Mouse (Mus musculus) midbrain, embryonic 16.5 days (tissue): ENCODE data around the gene Lmo2. TPM values are rescaled to one million over a fixed set of nuclear protein-coding genes. Genes with fewer than 3 reads are reported as not detected.

Experiments used
- ATAC-seq: fragments of 200-750 bp; cut with Nextera tagmentation; 2 replicates; pipeline ENCODE4 v1.8.0; 2017; ENCODE audit warnings: moderate TSS enrichment
- H3K27ac ChIP-seq: fragments of 300-500 bp; sonication (generic); 2 replicates; pipeline ENCODE4 v1.5.1; 2014; ENCODE audit warnings: mild to moderate bottlenecking, low read length, mixed read lengths
- H3K27me3 ChIP-seq: fragments of 300-500 bp; sonication (generic); 2 replicates; pipeline ENCODE4 v1.6.1; 2014; ENCODE audit warnings: low read depth, low read length, mixed read lengths; ENCODE audit not compliant: control insufficient read depth, insufficient read depth
- H3K36me3 ChIP-seq: fragments of 300-500 bp; sonication (generic); 2 replicates; pipeline ENCODE4 v1.6.1; 2014; ENCODE audit warnings: mild to moderate bottlenecking, low read length, moderate library complexity, mixed read lengths; ENCODE audit not compliant: control insufficient read depth, insufficient read depth
- H3K4me1 ChIP-seq: fragments of 300-500 bp; sonication (generic); 2 replicates; pipeline ENCODE4 v1.6.1; 2014; ENCODE audit warnings: mild to moderate bottlenecking, low read length, mixed read lengths; ENCODE audit not compliant: control insufficient read depth, insufficient read depth
- H3K4me2 ChIP-seq: fragments of 300-500 bp; sonication (generic); 2 replicates; pipeline ENCODE4 v1.6.1; 2014; ENCODE audit warnings: mild to moderate bottlenecking, low read length, mixed read lengths
- H3K4me3 ChIP-seq: fragments of 300-500 bp; sonication (generic); 2 replicates; pipeline ENCODE4 v1.5.1; 2014; ENCODE audit warnings: low read depth, mild to moderate bottlenecking, low read length, moderate library complexity, mixed read lengths
- H3K9ac ChIP-seq: fragments of 300-500 bp; sonication (generic); 2 replicates; pipeline ENCODE4 v1.6.1; 2014; ENCODE audit warnings: low read depth, low read length, mixed read lengths
- H3K9me3 ChIP-seq: fragments of 300-500 bp; sonication (generic); replicated peaks from 2 replicates; pipeline ENCODE4 v1.6.1; 2014; ENCODE audit warnings: mild to moderate bottlenecking, low read length, mixed read lengths; ENCODE audit not compliant: control insufficient read depth, poor library complexity, severe bottlenecking
- WGBS: fragments of 180-500 bp; shearing (Covaris S2); extraction: QIAGEN DNeasy Blood & Tissue Kit; methylation state at CpG from one replicate; pipeline ENCODE4 v1.1.7; 2014; 5-methylcytosine and 5-hydroxymethylcytosine counted together
- polyA plus RNA-seq: library from polyadenylated mRNA; unstranded; fragments of >200 nt; fragmentation: Nextera tagmentation; extraction: Ambion mirVana; gene quantifications from 2 replicates; pipeline ENCODE4 v1.2.1, GENCODE M21; 2015

Gene Lmo2
- polyA plus RNA-seq: 25.5 and 29.0 TPM in 2 replicates

DNA sequence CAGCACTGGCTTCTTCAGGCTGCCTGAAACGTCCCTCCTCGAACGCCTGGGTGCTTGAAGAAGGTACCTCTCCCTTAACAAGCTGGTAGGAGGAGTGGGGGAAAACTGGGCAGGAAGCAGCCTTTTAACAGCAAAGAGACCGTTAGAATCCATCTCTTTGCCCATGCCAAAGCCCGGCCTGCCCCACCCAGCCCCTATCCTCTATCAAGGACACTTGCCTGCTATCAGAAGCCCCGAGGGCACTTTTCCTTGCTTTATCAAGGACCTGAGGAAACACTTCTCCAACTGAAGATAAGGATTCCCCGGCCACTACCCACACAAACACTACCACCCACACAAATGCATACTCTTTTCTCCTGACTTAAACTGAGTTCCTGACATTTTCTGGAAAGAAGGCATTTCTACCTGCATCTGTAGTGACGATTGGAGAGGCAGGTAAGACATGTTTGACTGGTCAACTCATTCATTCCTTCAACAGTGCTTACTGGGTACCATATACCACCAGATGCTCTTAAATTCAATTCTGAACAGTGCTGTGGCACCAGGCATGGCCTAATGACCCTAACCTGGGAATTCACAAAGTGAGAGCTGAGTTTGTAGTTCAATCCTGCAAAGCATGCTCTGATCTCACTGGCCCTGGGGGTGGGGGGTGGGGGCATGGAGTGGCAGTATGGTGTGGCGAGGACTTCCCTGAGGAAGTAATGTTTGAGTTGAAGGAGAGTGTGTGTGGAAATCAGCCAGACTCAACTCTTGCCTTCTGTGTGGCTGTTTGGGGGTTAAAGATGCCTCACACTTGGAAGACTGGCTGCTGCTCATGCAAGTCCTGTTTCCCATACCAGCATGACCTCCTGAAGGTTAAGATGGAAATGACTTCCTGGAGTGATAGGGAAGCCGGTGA, at the start of gene Lmo2:
TSS of gene Lmo2 (plus strand) at position 338 of the 898 bp plus-strand sequence.
- Histone ChIP-seq H3K9me3 (no peaks in the 10 kb centered on the region), H3K9ac (no peak within 1 kb of the TSS), H3K27ac (no peak within 1 kb of the TSS), H3K36me3 (no peaks in the 10 kb centered on the region), H3K4me1 (no peaks in the 10 kb centered on the region), H3K27me3 (no peaks in the 10 kb centered on the region), H3K4me2 (no peak within 1 kb of the TSS), H3K4me3 (no peak within 1 kb of the TSS)
- no peak for ATAC-seq
- WGBS: 76% methylated on average over 10 of the region's 10 CpGs

DNA sequence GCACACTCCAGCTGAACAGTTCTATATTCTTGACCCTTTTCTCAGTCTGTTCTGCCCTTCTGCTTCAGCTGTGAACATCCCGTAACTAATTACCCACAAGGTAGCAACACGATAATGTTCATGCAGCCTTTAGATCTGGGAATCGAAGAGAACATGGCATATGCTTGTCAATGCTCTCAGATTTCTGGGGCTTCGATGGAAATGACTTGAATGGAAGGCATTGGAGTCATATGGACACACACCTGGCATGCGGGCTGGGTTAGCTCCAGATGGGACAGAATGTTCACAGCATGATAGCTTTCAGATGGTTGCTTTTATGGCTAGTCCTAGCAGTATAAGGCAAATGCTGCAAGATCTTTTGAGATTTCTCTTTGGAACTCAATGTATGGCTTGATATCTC, 47.2 kb upstream of the Lmo2 start:
- WGBS: 90% methylated on average over 5 of the region's 5 CpGs
- no peaks in the 10 kb centered on the region for H3K36me3 ChIP-seq
- H3K4me2 ChIP-seq: no peak overlapping the region
- H3K4me1 ChIP-seq: peaks cover 3% of the 10 kb centered on the region; the same call in 1 of the 2 replicates
- H3K27ac ChIP-seq: no peak overlapping the region
- H3K9me3 ChIP-seq: no peaks in the 10 kb centered on the region
- H3K27me3 ChIP-seq: no peaks in the 10 kb centered on the region
- no peak overlapping the region for H3K4me3 ChIP-seq
- no peak for ATAC-seq
- no peak overlapping the region for H3K9ac ChIP-seq

DNA sequence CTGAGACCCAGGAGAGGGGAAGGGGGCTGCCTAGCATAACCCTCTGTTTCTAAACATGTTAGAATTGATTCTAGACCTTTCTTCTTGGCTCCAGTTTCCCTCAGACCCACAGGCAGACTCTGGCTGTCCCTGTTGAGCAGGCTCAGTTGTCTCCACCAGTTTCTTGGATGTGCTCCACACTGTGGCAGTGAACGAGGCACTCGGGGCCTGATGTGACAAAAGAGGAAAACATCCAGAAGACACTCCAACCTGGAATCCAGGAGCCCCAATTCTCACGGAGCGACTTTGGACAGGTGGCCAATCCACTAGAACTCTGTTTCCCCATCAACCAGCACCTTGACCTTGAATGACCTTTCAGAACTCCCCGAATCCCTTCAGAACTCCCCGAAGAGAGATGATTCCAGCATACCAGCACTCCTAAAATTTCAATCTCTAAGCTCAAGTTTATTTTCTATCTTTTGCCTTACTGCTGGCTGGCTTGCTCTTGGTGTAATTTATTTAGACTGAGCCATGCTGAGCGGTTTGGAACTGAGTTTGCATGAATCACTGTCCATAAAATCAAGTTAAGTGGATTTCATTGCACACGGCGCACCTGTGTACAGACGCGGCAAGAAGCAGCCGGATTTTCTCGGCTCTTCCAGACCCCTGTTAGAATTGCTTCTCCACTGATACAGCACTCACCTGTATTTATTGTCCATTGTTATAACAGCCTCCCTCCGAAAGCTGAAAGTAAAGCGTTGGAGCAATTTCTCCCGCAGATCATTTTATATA, 45.1 kb upstream of the Lmo2 start:
- no peaks in the 10 kb centered on the region for H3K9me3 ChIP-seq
- H3K9ac ChIP-seq: no peak overlapping the region
- H3K36me3 ChIP-seq: no peaks in the 10 kb centered on the region
- H3K27ac ChIP-seq: peak overlapping the region; percentile 34; the same call in 1 of the 2 replicates
- H3K4me2 ChIP-seq: no peak overlapping the region
- WGBS: 84% methylated on average over 16 of the region's 16 CpGs
- no peak overlapping the region for H3K4me3 ChIP-seq
- no peaks in the 10 kb centered on the region for H3K27me3 ChIP-seq
- no peaks in the 10 kb centered on the region for H3K4me1 ChIP-seq
- no peak for ATAC-seq

DNA sequence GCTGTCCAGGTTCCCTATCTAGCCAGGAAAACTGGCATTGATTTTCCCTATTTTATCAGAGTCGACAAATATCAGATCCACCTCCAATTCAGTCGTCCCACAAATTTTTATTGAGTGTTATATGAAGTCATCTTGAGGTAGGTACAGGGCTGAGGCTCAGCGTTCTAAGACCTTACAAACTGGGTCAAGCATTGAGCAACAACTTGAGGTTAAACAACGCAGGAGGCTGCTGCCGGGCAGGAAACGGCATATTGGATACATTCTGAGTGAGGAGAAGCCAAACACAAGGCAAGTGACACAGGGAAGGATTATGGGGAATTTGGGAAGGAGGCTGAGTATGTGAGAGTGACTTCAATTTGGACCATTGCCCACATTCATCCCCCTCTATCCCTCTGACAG, 44.5 kb upstream of the Lmo2 start:
- Histone ChIP-seq H3K9ac (no peak overlapping the region), H3K27ac (peak overlapping the region; percentile 34; the same call in 1 of the 2 replicates), H3K4me3 (no peak overlapping the region), H3K27me3 (no peaks in the 10 kb centered on the region), H3K4me1 (no peaks in the 10 kb centered on the region), H3K9me3 (no peaks in the 10 kb centered on the region), H3K4me2 (no peak overlapping the region), H3K36me3 (no peaks in the 10 kb centered on the region)
- ATAC-seq: no peak
- WGBS: 91% methylated on average over 6 of the region's 6 CpGs

DNA sequence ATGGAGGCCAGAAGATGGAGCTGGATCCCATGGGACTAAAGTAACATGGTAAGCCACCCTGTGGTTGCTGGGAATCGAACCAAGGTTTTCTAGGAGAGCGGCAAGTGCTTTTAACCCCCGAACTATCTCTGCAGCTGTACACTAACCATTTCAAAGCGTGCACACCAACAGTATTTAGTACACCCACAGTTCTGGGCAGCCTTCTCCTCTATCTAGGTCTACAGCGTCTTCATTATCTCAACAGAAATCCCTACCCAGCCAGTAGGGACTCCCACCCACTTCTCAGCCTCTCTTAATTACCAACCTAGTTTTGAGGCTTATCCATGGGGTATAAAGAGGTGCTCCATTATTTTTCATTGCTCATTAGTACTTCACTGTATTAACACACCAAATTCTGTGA, 41.7 kb upstream of the Lmo2 start:
- 88% methylated on average over 5 of the region's 5 CpGs for WGBS
- ATAC-seq: no peak

DNA sequence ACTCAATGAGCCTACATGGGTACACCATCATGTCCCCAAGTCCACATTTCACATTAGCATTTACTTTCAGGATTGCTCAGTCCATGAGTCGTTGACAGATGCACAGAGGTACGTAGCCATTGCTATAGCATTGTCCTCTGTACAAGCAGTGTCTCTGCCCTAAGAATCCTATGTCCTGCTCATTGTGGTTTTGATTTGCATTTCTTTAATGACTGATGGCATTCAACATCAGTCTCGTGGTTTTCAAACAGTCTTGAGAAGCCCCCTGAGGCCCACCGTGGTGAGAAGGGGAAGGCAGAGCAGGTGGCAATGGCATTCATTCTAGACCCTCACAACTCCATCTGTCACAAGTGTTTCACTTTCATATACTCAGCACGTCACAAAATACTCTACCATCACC, 40.4 kb upstream of the Lmo2 start:
- WGBS: 75% methylated on average over 5 of the region's 5 CpGs

More for the DNA sequence above, 41.7 kb upstream of the Lmo2 start:
- Histone ChIP-seq H3K4me2 (no peak overlapping the region), H3K9me3 (no peaks in the 10 kb centered on the region), H3K36me3 (no peaks in the 10 kb centered on the region), H3K4me3 (no peak overlapping the region), H3K9ac (no peak overlapping the region), H3K4me1 (no peaks in the 10 kb centered on the region), H3K27me3 (no peaks in the 10 kb centered on the region), H3K27ac (no peak overlapping the region)

DNA sequence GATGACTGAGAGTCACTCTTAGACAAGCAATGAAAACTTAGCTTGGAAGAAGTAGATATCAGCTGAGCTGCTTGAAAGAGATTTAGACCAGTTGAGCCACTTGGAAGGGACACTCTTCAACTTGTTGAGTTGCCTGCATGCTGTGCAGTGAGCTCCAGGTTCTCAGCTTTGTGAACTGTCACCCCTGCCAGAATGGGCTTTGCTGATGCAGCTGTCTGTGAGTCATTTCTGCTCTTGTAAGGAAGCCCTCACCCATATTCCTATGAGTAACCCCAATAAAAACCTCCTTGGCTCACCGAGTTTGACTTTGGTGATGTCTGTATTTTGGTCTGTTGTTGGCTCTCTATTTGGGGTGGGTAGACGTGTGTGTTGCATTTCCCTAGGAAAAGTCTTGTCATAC, 39.4 kb upstream of the Lmo2 start:
- H3K36me3 ChIP-seq: no peaks in the 10 kb centered on the region
- H3K4me3 ChIP-seq: no peak overlapping the region
- H3K27ac ChIP-seq: no peak overlapping the region
- ATAC-seq: no peak
- no peaks in the 10 kb centered on the region for H3K9me3 ChIP-seq
- WGBS: 93% methylated on average over 2 of the region's 2 CpGs
- H3K27me3 ChIP-seq: no peaks in the 10 kb centered on the region
- no peak overlapping the region for H3K9ac ChIP-seq
- H3K4me1 ChIP-seq: no peaks in the 10 kb centered on the region
- no peak overlapping the region for H3K4me2 ChIP-seq

More for the DNA sequence above, 40.4 kb upstream of the Lmo2 start:
- H3K27ac ChIP-seq: no peak overlapping the region
- no peak overlapping the region for H3K4me2 ChIP-seq
- H3K9ac ChIP-seq: no peak overlapping the region
- H3K4me3 ChIP-seq: no peak overlapping the region
- H3K36me3 ChIP-seq: no peaks in the 10 kb centered on the region
- ATAC-seq: no peak
- no peaks in the 10 kb centered on the region for H3K9me3 ChIP-seq
- H3K27me3 ChIP-seq: no peaks in the 10 kb centered on the region
- H3K4me1 ChIP-seq: no peaks in the 10 kb centered on the region

DNA sequence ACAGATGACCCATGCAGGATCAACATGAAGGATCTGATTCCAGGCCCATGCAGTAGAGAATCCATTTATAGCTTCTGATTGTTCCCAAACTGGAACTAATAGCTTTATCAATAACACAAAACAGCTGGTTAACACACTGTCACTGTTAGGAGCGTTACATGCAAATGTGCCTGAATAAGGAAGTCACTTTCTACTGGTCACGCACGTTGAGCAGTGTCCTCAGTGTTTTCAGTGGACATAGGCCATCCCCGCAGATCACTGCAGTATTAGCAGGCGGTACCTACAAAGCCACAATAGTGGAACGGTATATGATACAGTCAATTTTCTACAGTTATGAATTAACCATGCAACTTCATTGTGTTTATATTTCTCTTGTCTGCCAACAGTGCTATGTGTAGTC, 38.3 kb upstream of the Lmo2 start:
- Histone ChIP-seq H3K36me3 (no peaks in the 10 kb centered on the region), H3K4me1 (no peaks in the 10 kb centered on the region), H3K9me3 (no peaks in the 10 kb centered on the region), H3K27me3 (no peaks in the 10 kb centered on the region), H3K9ac (no peak overlapping the region), H3K4me3 (no peak overlapping the region), H3K4me2 (no peak overlapping the region), H3K27ac (no peak overlapping the region)
- no peak for ATAC-seq
- whole genome bisulfite sequencing: 70% methylated on average over 6 of the region's 6 CpGs

DNA sequence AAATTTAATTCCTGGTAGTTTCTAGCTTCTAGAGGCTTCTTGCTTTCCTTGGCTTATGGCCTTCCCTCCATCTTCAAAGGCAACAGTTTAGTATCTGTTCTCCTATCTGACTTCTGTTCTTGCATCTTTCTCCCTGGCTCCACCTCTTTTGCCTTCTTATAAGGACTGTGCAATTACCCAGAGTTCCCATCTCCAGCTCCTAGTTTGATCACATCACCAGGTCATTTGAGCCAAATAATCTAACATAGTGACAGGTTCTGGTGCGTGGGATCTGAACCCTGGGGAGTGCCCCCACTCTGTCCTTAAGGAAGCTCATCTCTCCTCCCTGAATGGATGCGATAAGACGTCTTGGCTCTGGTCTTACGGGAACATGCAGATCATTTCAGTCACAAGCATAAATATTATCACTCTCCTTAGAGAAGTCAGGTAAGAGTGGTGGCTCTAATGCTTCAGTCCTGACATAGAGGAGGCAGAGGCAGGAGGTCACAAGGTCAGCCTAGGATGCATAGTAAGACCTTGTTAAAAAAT, 31.1 kb upstream of the Lmo2 start:
- no peak overlapping the region for H3K4me3 ChIP-seq
- ATAC-seq: no peak
- 92% methylated on average over 4 of the region's 4 CpGs for WGBS

More for the DNA sequence above, 31.1 kb upstream of the Lmo2 start:
- Histone ChIP-seq H3K9ac (no peak overlapping the region), H3K27me3 (no peaks in the 10 kb centered on the region), H3K9me3 (no peaks in the 10 kb centered on the region), H3K27ac (no peak overlapping the region), H3K4me1 (peaks cover 6% of the 10 kb centered on the region), H3K4me2 (no peak overlapping the region), H3K36me3 (no peaks in the 10 kb centered on the region)
